Mouse (Mus musculus) hindbrain, embryonic 16.5 days (tissue): ENCODE measurements around the gene Tmem43. TPM values are rescaled to one million over a fixed set of nuclear protein-coding genes. Genes with fewer than 3 reads are reported as not detected.

Experiments
- ATAC-seq: fragments of 200-750 bp; cut with Nextera tagmentation; 2 replicates; pipeline ENCODE4 v1.8.0; 2017; ENCODE audit warnings: moderate TSS enrichment, moderate library complexity
- H3K27ac ChIP-seq: fragments of 300-500 bp; sonication (generic); 2 replicates; pipeline ENCODE4 v1.5.1; 2014; ENCODE audit warnings: low read depth, mild to moderate bottlenecking, control low read depth, low read length, moderate library complexity
- H3K27me3 ChIP-seq: fragments of 300-500 bp; sonication (generic); replicated peaks from 2 replicates; pipeline ENCODE4 v1.6.1; 2014; ENCODE audit warnings: low read length; ENCODE audit not compliant: control insufficient read depth, insufficient read depth
- H3K36me3 ChIP-seq: fragments of 300-500 bp; sonication (generic); 2 replicates; pipeline ENCODE4 v1.6.1; 2014; ENCODE audit warnings: mild to moderate bottlenecking, low read length, moderate library complexity, mixed read lengths; ENCODE audit not compliant: control insufficient read depth, insufficient read depth
- H3K4me1 ChIP-seq: fragments of 300-500 bp; sonication (generic); 2 replicates; pipeline ENCODE4 v1.6.1; 2014; ENCODE audit warnings: low read depth, low read length; ENCODE audit not compliant: control insufficient read depth, insufficient read depth
- H3K4me2 ChIP-seq: fragments of 300-500 bp; sonication (generic); 2 replicates; pipeline ENCODE4 v1.6.1; 2014; ENCODE audit warnings: mild to moderate bottlenecking, low read length, control low read depth, moderate library complexity
- H3K4me3 ChIP-seq: fragments of 300-500 bp; sonication (generic); 2 replicates; pipeline ENCODE4 v1.5.1; 2014; ENCODE audit warnings: mild to moderate bottlenecking, low read length, control low read depth, moderate library complexity
- H3K9ac ChIP-seq: fragments of 300-500 bp; sonication (generic); 2 replicates; pipeline ENCODE4 v1.6.1; 2014; ENCODE audit warnings: low read depth, mild to moderate bottlenecking, control low read depth, low read length, moderate library complexity
- H3K9me3 ChIP-seq: fragments of 300-500 bp; sonication (generic); 2 replicates; pipeline ENCODE4 v1.6.1; 2014; ENCODE audit warnings: mild to moderate bottlenecking, low read length, moderate library complexity; ENCODE audit not compliant: control insufficient read depth
- WGBS: fragments of 180-500 bp; shearing (Covaris S2); extraction: QIAGEN DNeasy Blood & Tissue Kit; methylation state at CpG from one replicate; pipeline ENCODE4 v1.1.7; 2014; 5-methylcytosine and 5-hydroxymethylcytosine counted together
- polyA plus RNA-seq: library from polyadenylated mRNA; unstranded; fragments of >200 nt; fragmentation: Nextera tagmentation; extraction: Ambion mirVana; gene quantifications from 2 replicates; pipeline ENCODE4 v1.2.1, GENCODE M21; 2015

Gene Tmem43
- polyA plus RNA-seq, 1 experiment from 2014 or later, result 49.8 TPM

DNA sequence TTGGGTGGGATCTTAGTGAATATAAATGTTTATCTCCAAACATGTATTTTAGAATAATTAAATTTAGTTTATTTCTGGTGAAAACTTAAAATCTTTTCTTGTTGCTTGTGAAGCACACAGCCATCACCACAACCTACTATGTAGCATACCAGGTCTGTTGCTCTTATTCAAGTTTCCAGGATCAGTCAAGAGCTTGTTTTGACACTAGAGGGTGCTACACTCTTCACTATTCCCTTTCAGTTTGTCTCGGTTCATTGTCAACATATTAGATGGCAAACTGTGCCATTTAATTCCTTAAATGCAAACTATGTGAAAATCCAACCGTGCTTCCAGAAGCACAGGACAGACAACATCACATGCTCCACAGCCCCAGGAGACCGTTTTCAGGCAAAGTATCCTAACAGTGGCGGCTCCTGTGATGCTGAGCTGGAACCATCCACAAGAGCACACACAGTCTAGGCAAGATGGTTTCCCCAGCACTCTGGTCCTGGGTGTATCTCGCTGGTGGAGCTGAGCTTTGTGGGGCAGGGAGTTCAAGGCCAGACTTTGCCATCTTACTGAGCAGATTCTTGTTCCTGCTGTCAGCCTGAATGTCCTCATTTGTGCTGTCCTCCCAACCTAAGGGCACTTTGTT lies 53.8 kb downstream of the Tmem43 start:
- no peak overlapping the region for H3K4me3 ChIP-seq
- H3K9me3 ChIP-seq, result no peaks in the 10 kb centered on the region
- no peak overlapping the region for H3K27ac ChIP-seq
- peaks cover 8% of the 10 kb centered on the region; the same call in 1 of the 2 replicates for H3K36me3 ChIP-seq
- H3K4me2 ChIP-seq, result no peak overlapping the region
- WGBS, result 40% methylated on average over 5 of the region's 5 CpGs
- H3K9ac ChIP-seq, result no peak overlapping the region
- no peaks in the 10 kb centered on the region for H3K4me1 ChIP-seq
- no peaks in the 10 kb centered on the region for H3K27me3 ChIP-seq
- ATAC-seq, result peak; percentile 85

DNA sequence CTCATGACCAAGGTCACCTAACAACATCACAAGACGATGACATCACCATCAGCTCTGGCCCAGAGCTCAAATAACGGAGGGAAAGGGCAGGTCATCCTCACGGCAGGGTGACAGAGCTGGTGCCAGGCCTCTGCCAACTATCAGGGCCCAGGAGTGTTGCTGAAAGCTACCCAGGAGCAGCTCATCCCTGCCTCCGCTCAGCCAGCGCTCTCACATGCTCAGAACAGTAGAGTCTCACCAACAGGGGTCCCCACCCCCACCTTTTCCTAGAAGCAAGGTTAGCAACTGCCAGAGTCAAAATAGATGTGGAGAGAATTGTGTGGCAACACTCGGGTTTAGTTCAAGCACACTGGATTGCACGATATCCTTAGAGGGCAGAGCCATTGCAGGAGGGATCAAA lies 54.8 kb downstream of the Tmem43 start:
- peaks cover 2% of the 10 kb centered on the region; the same call in 1 of the 2 replicates for H3K36me3 ChIP-seq
- no peak overlapping the region for H3K9ac ChIP-seq
- no peak overlapping the region for H3K27ac ChIP-seq
- no peak overlapping the region for H3K4me2 ChIP-seq
- ATAC-seq, result no peak
- H3K4me3 ChIP-seq, result no peak overlapping the region
- no peaks in the 10 kb centered on the region for H3K9me3 ChIP-seq
- no peaks in the 10 kb centered on the region for H3K27me3 ChIP-seq
- no peaks in the 10 kb centered on the region for H3K4me1 ChIP-seq
- WGBS, result 94% methylated on average over 7 of the region's 7 CpGs

- H3K4me3 ChIP-seq, result no peak overlapping the region
- no peak for ATAC-seq
- no peak overlapping the region for H3K9ac ChIP-seq
- no peaks in the 10 kb centered on the region; the same call in 1 of the 2 replicates for H3K36me3 ChIP-seq
- H3K9me3 ChIP-seq, result no peaks in the 10 kb centered on the region
- H3K4me1 ChIP-seq, result no peaks in the 10 kb centered on the region
- H3K4me2 ChIP-seq, result no peak overlapping the region
- no peak overlapping the region for H3K27ac ChIP-seq
- 93% methylated on average over 8 of the region's 8 CpGs for WGBS
- no peaks in the 10 kb centered on the region for H3K27me3 ChIP-seq
These were observed 57.2 kb downstream of the Tmem43 start for GRCm38 (mm10) chr6:91530673-91531072.

GRCm38 (mm10) chr6:91531276-91531675 lies 57.8 kb downstream of the Tmem43 start:
- Histone ChIP-seq H3K9ac (no peak overlapping the region), H3K27ac (no peak overlapping the region), H3K9me3 (no peaks in the 10 kb centered on the region), H3K4me1 (no peaks in the 10 kb centered on the region), H3K4me2 (no peak overlapping the region), H3K4me3 (no peak overlapping the region), H3K27me3 (no peaks in the 10 kb centered on the region), H3K36me3 (no peaks in the 10 kb centered on the region)
- no peak for ATAC-seq
- 87% methylated on average over 6 of the region's 6 CpGs for WGBS

DNA sequence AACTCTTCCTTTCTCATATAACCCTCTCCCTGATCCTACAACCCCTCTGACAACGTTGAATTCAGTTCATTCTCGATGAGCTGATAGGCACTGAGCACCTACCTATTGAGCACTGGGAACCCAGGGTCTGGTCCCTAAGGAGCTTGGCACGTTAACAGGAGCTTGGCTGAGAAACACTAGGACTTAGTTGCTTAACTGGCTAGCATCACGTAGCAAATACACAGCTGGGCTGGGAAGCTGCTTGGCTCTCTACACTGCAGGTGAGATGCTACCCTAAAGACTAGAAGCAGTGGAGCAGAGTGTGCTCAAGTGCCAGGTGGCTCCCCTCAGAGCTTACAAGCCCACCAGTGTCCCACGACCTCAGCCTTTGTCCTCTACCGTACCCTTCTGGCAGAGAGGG lies 59.2 kb downstream of the Tmem43 start:
- H3K9me3 ChIP-seq, result no peaks in the 10 kb centered on the region
- H3K4me1 ChIP-seq, result no peaks in the 10 kb centered on the region
- H3K27ac ChIP-seq, result no peak overlapping the region
- no peak overlapping the region for H3K9ac ChIP-seq
- no peak overlapping the region for H3K4me3 ChIP-seq
- H3K27me3 ChIP-seq, result no peaks in the 10 kb centered on the region
- ATAC-seq, result no peak
- 73% methylated on average over 6 of the region's 6 CpGs for WGBS
- no peaks in the 10 kb centered on the region for H3K36me3 ChIP-seq
- no peak overlapping the region for H3K4me2 ChIP-seq

DNA sequence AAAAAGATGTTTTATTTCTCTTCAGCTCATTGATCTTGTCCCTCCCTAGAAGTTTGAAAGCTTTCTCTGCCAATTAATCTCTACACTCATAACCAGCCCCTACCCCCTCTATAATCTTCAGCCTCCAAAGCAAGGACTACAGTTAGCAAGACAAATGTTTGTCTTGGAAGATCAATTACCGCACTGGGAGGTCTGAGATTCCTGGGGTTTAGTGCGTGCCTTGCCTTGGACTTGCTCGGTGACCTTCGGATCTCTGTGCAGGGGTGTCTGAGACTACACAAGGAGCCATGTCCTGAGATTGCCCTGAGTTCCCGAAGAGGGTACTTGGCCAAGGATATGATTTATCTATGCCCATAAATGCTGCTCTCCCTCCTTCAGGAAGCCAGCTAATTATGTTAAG lies 59.9 kb downstream of the Tmem43 start:
- ATAC-seq, result no peak
- no peaks in the 10 kb centered on the region for H3K9me3 ChIP-seq
- WGBS, result 56% methylated on average over 5 of the region's 5 CpGs
- no peak overlapping the region for H3K4me3 ChIP-seq
- no peak overlapping the region for H3K4me2 ChIP-seq
- no peaks in the 10 kb centered on the region for H3K36me3 ChIP-seq
- H3K27ac ChIP-seq, result no peak overlapping the region
- H3K9ac ChIP-seq, result no peak overlapping the region
- H3K4me1 ChIP-seq, result no peaks in the 10 kb centered on the region
- H3K27me3 ChIP-seq, result no peaks in the 10 kb centered on the region

DNA sequence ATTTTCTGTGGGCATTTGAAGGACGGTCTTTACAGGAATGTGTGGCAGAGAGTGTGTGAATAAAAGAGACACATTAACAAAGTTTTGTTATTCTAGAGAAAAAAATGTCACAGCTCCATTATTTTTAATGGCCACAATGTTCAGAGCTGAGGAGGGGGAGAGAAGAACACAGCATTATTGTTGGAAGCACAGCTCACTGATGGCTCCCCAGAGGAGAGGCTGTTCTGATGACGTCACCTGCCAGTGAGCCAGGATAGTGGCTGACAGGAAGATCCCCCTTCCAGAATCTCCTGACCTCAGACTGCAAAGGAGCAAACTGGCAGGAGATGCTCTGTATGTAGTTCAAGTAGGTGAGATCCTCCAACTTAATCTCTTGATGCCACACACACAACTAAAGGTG lies 60.3 kb downstream of the Tmem43 start:
- Histone ChIP-seq H3K4me3 (no peak overlapping the region), H3K4me2 (no peak overlapping the region), H3K36me3 (no peaks in the 10 kb centered on the region), H3K9ac (no peak overlapping the region), H3K4me1 (no peaks in the 10 kb centered on the region), H3K9me3 (no peaks in the 10 kb centered on the region), H3K27me3 (no peaks in the 10 kb centered on the region), H3K27ac (no peak overlapping the region)
- 31% methylated on average over 2 of the region's 2 CpGs for WGBS
- no peak for ATAC-seq

GRCm38 (mm10) chr6:91534268-91534667 lies 60.8 kb downstream of the Tmem43 start:
- H3K4me3 ChIP-seq, result no peak overlapping the region
- H3K27me3 ChIP-seq, result no peaks in the 10 kb centered on the region
- H3K36me3 ChIP-seq, result no peaks in the 10 kb centered on the region
- WGBS, result 80% methylated on average over 4 of the region's 4 CpGs
- no peak overlapping the region for H3K4me2 ChIP-seq
- H3K9ac ChIP-seq, result no peak overlapping the region
- H3K4me1 ChIP-seq, result no peaks in the 10 kb centered on the region
- H3K27ac ChIP-seq, result no peak overlapping the region
- no peak for ATAC-seq
- H3K9me3 ChIP-seq, result no peaks in the 10 kb centered on the region

GRCm38 (mm10) chr6:91535231-91535630 lies 61.7 kb downstream of the Tmem43 start:
- H3K9ac ChIP-seq, result no peak overlapping the region
- no peak overlapping the region for H3K27ac ChIP-seq
- H3K27me3 ChIP-seq, result no peaks in the 10 kb centered on the region
- no peak overlapping the region for H3K4me3 ChIP-seq
- 60% methylated on average over 3 of the region's 3 CpGs for WGBS
- no peaks in the 10 kb centered on the region for H3K36me3 ChIP-seq
- H3K4me2 ChIP-seq, result no peak overlapping the region
- no peak for ATAC-seq
- no peaks in the 10 kb centered on the region for H3K9me3 ChIP-seq
- no peaks in the 10 kb centered on the region for H3K4me1 ChIP-seq
